Mouse (Mus musculus) CH12.LX (cell line): ENCODE measurements around the gene Pou4f2. TPM values are rescaled to one million over a fixed set of nuclear protein-coding genes. Genes with fewer than 3 reads are reported as not detected.

Source experiments
- DNase-seq: peaks from one replicate; pipeline ENCODE4 v3.0.0-alpha.2; 2013; ENCODE audit errors: extremely low read depth
- H3K27ac ChIP-seq: 2 replicates; pipeline ENCODE4 v1.5.1; 2012; ENCODE audit warnings: low read depth, mild to moderate bottlenecking, control low read depth, moderate library complexity; ENCODE audit not compliant: insufficient read depth
- H3K27me3 ChIP-seq: replicated peaks from 2 replicates; pipeline ENCODE3; 2012; ENCODE audit warnings: inconsistent platforms
- H3K36me3 ChIP-seq, 2 experiments: replicated peaks in 1 of 2; 2 replicates each; pipeline versions ENCODE3 to v1.6.1; 2012; ENCODE audit warnings: inconsistent platforms in 1 of 2, low read length in 1 of 2, mild to moderate bottlenecking in 1 of 2, mixed read lengths in 1 of 2, moderate library complexity in 1 of 2; ENCODE audit not compliant: control insufficient read depth in 1 of 2, insufficient read depth in 1 of 2
- H3K4me1 ChIP-seq, 2 experiments: 2 replicates each; pipeline ENCODE4 v1.6.1; 2012; ENCODE audit warnings: inconsistent platforms in 1 of 2, moderate library complexity in 1 of 2; ENCODE audit not compliant: insufficient read depth in 2 of 2, control insufficient read depth in 1 of 2
- H3K4me2 ChIP-seq: 2 replicates; pipeline ENCODE4 v1.6.1; 2012; ENCODE audit warnings: low read depth, mild to moderate bottlenecking, control low read depth; ENCODE audit not compliant: poor library complexity, insufficient read depth, severe bottlenecking
- H3K4me3 ChIP-seq, 3 experiments: fragments of 150-350 bp in 1 of 3; sonication (generic) in 1 of 3; replicated peaks in 1 of 3; 2 replicates each; pipeline versions ENCODE3 to v1.5.1; 2011 to 2012; ENCODE audit warnings: low read depth in 2 of 3, low read length in 2 of 3, mild to moderate bottlenecking in 2 of 3, moderate library complexity in 2 of 3, control low read depth in 1 of 3, improper control_type of control experiment in 1 of 3, inconsistent platforms in 1 of 3, mixed read lengths in 1 of 3; ENCODE audit not compliant: poor library complexity in 1 of 3
- H3K79me2 ChIP-seq: replicated peaks from 2 replicates; pipeline ENCODE4 v1.6.1; 2012; ENCODE audit warnings: mild to moderate bottlenecking, moderate library complexity; ENCODE audit not compliant: control insufficient read depth, poor library complexity, insufficient read depth, severe bottlenecking; ENCODE audit errors: extremely low read depth
- H3K9ac ChIP-seq: 2 replicates; pipeline ENCODE4 v1.6.1; 2012; ENCODE audit warnings: low read depth, mild to moderate bottlenecking, control low read depth, moderate library complexity; ENCODE audit not compliant: insufficient read depth
- H3K9me3 ChIP-seq: replicated peaks from 2 replicates; pipeline ENCODE3; 2012; ENCODE audit warnings: low read length, inconsistent platforms, mixed read lengths
- BHLHE40 ChIP-seq: IDR thresholded peaks from 2 replicates; pipeline ENCODE4 v1.6.1; 2011; ENCODE audit warnings: mild to moderate bottlenecking, low read depth, low read length, improper control_type of control experiment
- CTCF ChIP-seq, 2 experiments: IDR thresholded peaks in 1 of 2; conservative IDR thresholded peaks in 1 of 2; 2 replicates each; pipeline ENCODE4 v1.5.1; 2011 to 2012; ENCODE audit warnings: low read depth in 2 of 2, low read length in 2 of 2, improper control_type of control experiment in 1 of 2, inconsistent platforms in 1 of 2, mild to moderate bottlenecking in 1 of 2, moderate library complexity in 1 of 2
- E2F4 ChIP-seq: IDR thresholded peaks from 2 replicates; pipeline ENCODE4 v1.6.1; 2011; ENCODE audit warnings: low read depth, low read length, improper control_type of control experiment; ENCODE audit not compliant: insufficient replicate concordance
- ETS1 ChIP-seq: conservative IDR thresholded peaks from 2 replicates; pipeline ENCODE4 v1.6.1; 2012; ENCODE audit warnings: low read depth, mild to moderate bottlenecking, inconsistent platforms, low read length, improper control_type of control experiment, moderate library complexity
- GABPA ChIP-seq: IDR thresholded peaks from 2 replicates; pipeline ENCODE4 v1.6.1; 2012; ENCODE audit warnings: low read depth, low read length, improper control_type of control experiment, inconsistent platforms; ENCODE audit not compliant: insufficient replicate concordance
- IRF4 ChIP-seq: IDR thresholded peaks from 2 replicates; pipeline ENCODE4 v1.6.1; 2014; ENCODE audit warnings: low read depth, mild to moderate bottlenecking, inconsistent platforms, low read length, improper control_type of control experiment
- JUN ChIP-seq: IDR thresholded peaks from 2 replicates; pipeline ENCODE4 v1.6.1; 2011; ENCODE audit warnings: low read depth, mild to moderate bottlenecking, low read length, improper control_type of control experiment, moderate library complexity; ENCODE audit not compliant: insufficient read depth
- JUND ChIP-seq: conservative IDR thresholded peaks from 2 replicates; pipeline ENCODE4 v1.6.1; 2011; ENCODE audit warnings: low read depth, low read length, improper control_type of control experiment
- MEF2A ChIP-seq: IDR thresholded peaks from 2 replicates; pipeline ENCODE4 v1.6.1; 2014; ENCODE audit warnings: low read depth, mild to moderate bottlenecking, inconsistent platforms, low read length, improper control_type of control experiment, borderline replicate concordance
- MXI1 ChIP-seq: IDR thresholded peaks from 2 replicates; pipeline ENCODE4 v1.6.1; 2011; ENCODE audit warnings: mild to moderate bottlenecking, low read depth, low read length, improper control_type of control experiment
- NELFE ChIP-seq: IDR thresholded peaks from 2 replicates; pipeline ENCODE4 v1.6.1; 2011; ENCODE audit warnings: low read depth, low read length, improper control_type of control experiment
- NRF1 ChIP-seq: IDR thresholded peaks from 2 replicates; pipeline ENCODE4 v1.6.1; 2014; ENCODE audit warnings: low read depth, mild to moderate bottlenecking, inconsistent platforms, low read length, improper control_type of control experiment, moderate library complexity
- POLR2A ChIP-seq: IDR thresholded peaks from 2 replicates; pipeline ENCODE4 v1.6.1; 2011; ENCODE audit warnings: low read depth, mild to moderate bottlenecking, improper control_type of control experiment, low read length
- POLR2AphosphoS2 ChIP-seq: IDR thresholded peaks from 2 replicates; pipeline ENCODE4 v1.6.1; 2011; ENCODE audit warnings: low read depth, low read length, improper control_type of control experiment
- RCOR1 ChIP-seq: conservative IDR thresholded peaks from 2 replicates; pipeline ENCODE4 v1.6.1; 2012; ENCODE audit warnings: low read depth, mild to moderate bottlenecking, inconsistent platforms, low read length, improper control_type of control experiment
- SMC3 ChIP-seq: IDR thresholded peaks from 2 replicates; pipeline ENCODE4 v1.6.1; 2011; ENCODE audit warnings: low read depth, low read length, improper control_type of control experiment
- TBP ChIP-seq: conservative IDR thresholded peaks from 2 replicates; pipeline ENCODE4 v1.6.1; 2011; ENCODE audit warnings: low read depth, low read length, improper control_type of control experiment
- TCF12 ChIP-seq: IDR thresholded peaks from 2 replicates; pipeline ENCODE4 v1.6.1; 2014; ENCODE audit warnings: low read depth, mild to moderate bottlenecking, inconsistent platforms, low read length, improper control_type of control experiment
- UBTF ChIP-seq: IDR thresholded peaks from 2 replicates; pipeline ENCODE4 v1.6.1; 2012; ENCODE audit warnings: low read depth, mild to moderate bottlenecking, inconsistent platforms, low read length, improper control_type of control experiment, moderate library complexity
- USF1 ChIP-seq: IDR thresholded peaks from 2 replicates; pipeline ENCODE4 v1.6.1; 2014; ENCODE audit warnings: low read depth, mild to moderate bottlenecking, inconsistent platforms, low read length, improper control_type of control experiment
- USF2 ChIP-seq: conservative IDR thresholded peaks from 2 replicates; pipeline ENCODE4 v1.6.1; 2011; ENCODE audit warnings: low read depth, low read length, improper control_type of control experiment
- ZKSCAN1 ChIP-seq: IDR thresholded peaks from 2 replicates; pipeline ENCODE4 v1.6.1; 2012; ENCODE audit warnings: low read depth, inconsistent platforms, low read length, improper control_type of control experiment, borderline replicate concordance
- ZMIZ1 ChIP-seq: IDR thresholded peaks from 2 replicates; pipeline ENCODE4 v1.6.1; 2012; ENCODE audit warnings: low read depth, mild to moderate bottlenecking, inconsistent platforms, low read length, improper control_type of control experiment
- ZNF384 ChIP-seq: IDR thresholded peaks from 2 replicates; pipeline ENCODE4 v1.6.1; 2012; ENCODE audit warnings: low read depth, low read length, improper control_type of control experiment, inconsistent platforms
- dilution Hi-C: fragments of 300-500 bp; cut with MboI; formaldehyde crosslinking; loops from 2 replicates; pipeline ENCODE4 v1.14.3; 2020; ENCODE audit warnings: low sequenced_read_pairs; ENCODE audit not compliant: extremely low pct_unique_long_range_greater_than_20kb, extremely low pct_ligation_motif_present
- in situ Hi-C: fragments of 300-500 bp; cut with MboI; formaldehyde crosslinking; loops from 3 replicates; pipeline ENCODE4 v1.14.3; 2019; ENCODE audit warnings: low sequenced_read_pairs, low pct_ligation_motif_present, low pct_unique_long_range_greater_than_20kb, mixed read lengths
- polyA plus RNA-seq: library from polyadenylated mRNA; unstranded; fragments of >175 nt; gene quantifications from 2 replicates; pipeline ENCODE4 v1.2.1, GENCODE M21; 2012; ENCODE audit warnings: low read depth; ENCODE audit not compliant: insufficient read length
- total RNA-seq, 2 experiments: library from RNA; depleted of rRNA; stranded (reverse); fragments of 300-350 nt in 1 of 2; fragments of >200 nt in 1 of 2; gene quantifications; 2 replicates each; pipeline ENCODE4 v1.2.3; 2012 to 2014

The Pou4f2 gene
- total and polyA plus RNA-seq, 3 experiments: not detected

- in situ Hi-C loops (no loop called here), dilution Hi-C loops (no loop called here)
- no peaks in the 10 kb centered on the region for H3K79me2 ChIP-seq
- no peaks in the 10 kb centered on the region for H3K36me3 ChIP-seq
- no peak overlapping the region for H3K9ac ChIP-seq
- no peaks in the 10 kb centered on the region for H3K27me3 ChIP-seq
- H3K4me3 ChIP-seq: no peak overlapping the region
- no peak for TF ChIP-seq JUN
- no peak for TF ChIP-seq RCOR1
- no peak for TF ChIP-seq MXI1
- TF ChIP-seq NRF1: no peak
- no peak for TF ChIP-seq E2F4
- TF ChIP-seq TCF12: no peak
- no peak for TF ChIP-seq ETS1
- TF ChIP-seq POLR2AphosphoS2: no peak
- no peak for TF ChIP-seq BHLHE40
- no peak for TF ChIP-seq TBP
- TF ChIP-seq ZNF384: no peak
- no peak for TF ChIP-seq IRF4
- no peak for TF ChIP-seq UBTF
- TF ChIP-seq ZMIZ1: no peak
- no peak for TF ChIP-seq SMC3
- no peak for TF ChIP-seq MEF2A
- TF ChIP-seq, all 38 proteins: peak for 0
- Histone ChIP-seq H3K27ac (no peak overlapping the region), H3K9me3 (peaks cover 8% of the 10 kb centered on the region), H3K4me1 (no peaks in the 10 kb centered on the region), H3K4me2 (no peak overlapping the region)
- no peak for DNase-seq
Measured at GRCm38 (mm10) chr8:78435624-78435960, 853 bp downstream of the Pou4f2 start.

- H3K9ac ChIP-seq: no peak overlapping the region
- no peak overlapping the region for H3K4me3 ChIP-seq
- no peaks in the 10 kb centered on the region for H3K27me3 ChIP-seq
- H3K36me3 ChIP-seq: no peaks in the 10 kb centered on the region
- in situ Hi-C loops (no loop called here), dilution Hi-C loops (no loop called here)
- peaks cover 8% of the 10 kb centered on the region for H3K9me3 ChIP-seq
- no peak overlapping the region for H3K4me2 ChIP-seq
- TF ChIP-seq CTCF (conservative IDR thresholded peaks at IDR 0.05 in 1 of 2, IDR thresholded peaks at IDR 0.05 in 1 of 2; ENCODE audit: low read depth in 2 of 2, low read length in 2 of 2) (no peak), USF2 (no peak), MEF2A (no peak), POLR2A (no peak), JUND (no peak), E2F4 (no peak), ZMIZ1 (no peak), GABPA (no peak), USF1 (no peak), NELFE (no peak), RCOR1 (no peak), ZKSCAN1 (no peak), ZNF384 (no peak), IRF4 (no peak)
- H3K4me1 ChIP-seq: no peaks in the 10 kb centered on the region
- no peak for DNase-seq
- no peaks in the 10 kb centered on the region for H3K79me2 ChIP-seq
- no peak overlapping the region for H3K27ac ChIP-seq
Measured at GRCm38 (mm10) chr8:78434823-78435623, 1.4 kb downstream of the Pou4f2 start.
